Mouse (Mus musculus) Muller cell, postnatal 12 days (primary cell): ENCODE measurements around the gene Agk.

ENCODE experiments used
- DNase-seq: peaks from one replicate; pipeline ENCODE4 v3.0.0-alpha.2; 2015; ENCODE audit errors: inconsistent ontology term

The Agk gene

GRCm38 (mm10) chr6:40324897-40325841, at the start of gene Agk:
Gene Agk, plus strand, starts transcription at chr6:40325172.
- peak; percentile 87 for DNase-seq

- no peak for DNase-seq
Measured at GRCm38 (mm10) chr6:40300707-40301106, 24.3 kb upstream of the Agk start.

- peak; percentile 16 for DNase-seq
Measured at GRCm38 (mm10) chr6:40303379-40303778, 21.6 kb upstream of the Agk start.

- DNase-seq = no peak
Measured at GRCm38 (mm10) chr6:40304972-40305371, 20.0 kb upstream of the Agk start.

DNA sequence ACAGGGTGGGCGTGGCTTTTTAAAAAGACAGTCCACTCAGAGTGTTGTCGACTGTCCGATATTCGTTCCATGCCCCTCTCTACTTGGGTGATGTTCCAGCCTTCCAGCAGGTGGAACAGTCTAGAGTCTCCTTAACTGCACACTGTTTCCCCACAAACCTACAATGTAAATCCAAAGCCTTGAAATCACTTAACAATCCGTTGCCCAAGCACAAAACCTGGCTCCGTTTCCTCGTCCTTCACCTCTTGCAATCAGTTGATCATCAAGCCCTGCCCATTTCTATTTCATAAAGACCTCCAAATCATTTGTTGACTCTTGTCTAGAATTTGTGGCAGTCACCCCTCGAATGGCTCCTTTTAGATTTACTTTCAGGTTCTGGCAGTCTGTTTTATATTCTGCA, 1.4 kb downstream of the Agk start:
- DNase-seq = no peak

- DNase-seq = no peak
Measured at GRCm38 (mm10) chr6:40333497-40333896, 8.5 kb downstream of the Agk start.

- no peak for DNase-seq
Measured at GRCm38 (mm10) chr6:40336735-40337731, 12.1 kb downstream of the Agk start.

- peak; percentile 18 for DNase-seq
Measured at GRCm38 (mm10) chr6:40346959-40347771, 22.2 kb downstream of the Agk start.

- no peak for DNase-seq
Measured at GRCm38 (mm10) chr6:40347772-40348111, 22.8 kb downstream of the Agk start.

DNA sequence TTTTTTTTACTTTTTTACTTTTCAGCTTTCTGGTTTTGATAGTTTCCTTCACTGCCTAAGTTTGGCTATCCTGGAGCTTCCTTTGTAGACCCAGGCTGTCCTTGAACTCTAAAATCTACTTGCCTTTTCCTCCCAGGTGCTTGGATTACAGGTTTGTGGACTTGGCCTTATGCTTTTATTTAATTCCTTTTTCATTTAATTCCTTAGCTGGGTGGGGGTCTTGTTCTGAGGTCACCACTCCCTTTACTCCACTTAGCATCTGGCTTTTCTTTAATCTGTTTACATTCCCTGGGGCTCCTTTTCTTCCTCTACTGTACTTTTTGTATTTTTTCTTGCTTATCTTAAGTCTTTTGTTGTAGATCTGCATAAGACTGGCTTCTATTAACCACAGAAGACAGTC, 25.1 kb downstream of the Agk start:
- DNase-seq = no peak

DNA sequence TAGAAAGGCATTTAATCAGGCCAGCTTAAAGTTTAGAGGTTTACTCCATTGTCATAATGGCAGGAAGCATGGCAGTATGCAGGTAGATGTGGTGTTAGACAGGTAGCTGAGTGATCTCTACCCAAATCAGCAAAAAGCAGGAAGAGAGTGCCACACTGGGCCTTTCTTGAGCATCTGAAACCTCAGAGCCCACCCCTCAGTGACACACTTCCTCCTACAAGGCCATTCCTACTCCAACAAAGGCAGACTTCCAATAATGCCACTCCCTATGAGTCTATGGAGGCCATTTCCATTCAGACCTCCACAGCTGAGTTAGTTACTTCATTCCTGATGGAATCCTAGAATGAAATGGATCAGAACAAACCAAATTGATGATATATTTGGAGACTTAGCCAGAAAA, 25.9 kb downstream of the Agk start:
- DNase-seq = no peak

GRCm38 (mm10) chr6:40353360-40353759, 28.4 kb downstream of the Agk start:
- no peak for DNase-seq

- no peak for DNase-seq
Measured at GRCm38 (mm10) chr6:40371031-40371430, 46.1 kb downstream of the Agk start.

GRCm38 (mm10) chr6:40380181-40380580, 55.2 kb downstream of the Agk start:
- DNase-seq = no peak

DNA sequence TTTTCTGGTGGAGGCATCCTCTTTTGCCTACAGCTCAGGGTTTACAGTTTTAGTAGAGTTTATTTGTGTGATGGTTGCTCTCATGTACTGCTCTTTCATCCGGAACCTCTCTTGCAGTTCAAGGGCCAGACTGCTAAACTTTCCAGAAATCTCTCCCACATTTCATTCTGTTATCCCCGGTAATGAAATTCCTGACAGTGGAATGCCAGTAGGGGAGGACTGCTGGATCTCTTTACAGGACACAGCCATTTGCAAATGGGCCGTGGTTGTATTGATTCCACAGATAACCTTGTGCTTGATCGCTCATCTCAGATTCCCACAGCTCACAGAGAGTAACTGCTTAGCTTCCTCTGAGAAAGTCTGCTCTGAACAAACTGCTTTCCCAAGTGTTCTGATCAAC, 56.9 kb downstream of the Agk start:
- DNase-seq = no peak

DNA sequence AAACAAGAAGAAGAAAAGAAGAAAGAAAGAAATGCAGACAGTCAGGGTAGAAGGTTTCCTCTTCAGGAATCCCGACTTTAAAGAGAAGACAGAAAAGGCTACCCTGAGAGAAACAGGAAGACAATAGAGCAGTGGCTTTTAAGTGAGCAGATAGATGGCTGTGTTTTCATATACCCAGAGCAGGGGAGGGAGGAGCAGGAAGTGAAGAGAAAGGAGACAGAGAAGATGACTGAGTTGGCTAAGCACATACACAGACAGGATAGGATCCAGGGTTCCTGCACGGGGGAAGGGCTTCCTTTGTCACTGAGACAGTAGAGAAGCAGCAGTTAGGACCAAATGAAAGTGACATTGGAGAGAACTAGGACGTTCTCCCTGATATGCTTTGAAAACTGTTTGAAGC, 60.7 kb downstream of the Agk start:
- DNase-seq = no peak

DNA sequence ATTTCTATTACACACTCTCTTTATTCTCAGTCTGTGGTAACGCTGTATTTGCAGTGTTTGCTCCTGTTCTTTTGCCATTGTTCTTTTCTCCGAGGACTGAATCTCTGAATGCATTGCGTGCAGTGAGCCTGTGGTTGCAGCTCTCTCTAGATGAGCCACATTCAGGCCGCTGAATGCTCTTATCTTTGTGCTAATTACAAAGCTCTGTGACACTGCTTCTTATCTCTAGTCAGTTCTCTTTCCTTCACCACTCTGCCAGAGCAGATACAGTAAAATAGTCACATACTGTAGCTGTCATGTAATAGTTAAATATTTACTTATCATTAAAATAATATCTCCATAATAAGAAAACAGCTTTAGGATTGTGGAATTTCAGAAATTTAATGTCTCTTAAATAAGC, 63.7 kb downstream of the Agk start:
- DNase-seq = no peak

DNA sequence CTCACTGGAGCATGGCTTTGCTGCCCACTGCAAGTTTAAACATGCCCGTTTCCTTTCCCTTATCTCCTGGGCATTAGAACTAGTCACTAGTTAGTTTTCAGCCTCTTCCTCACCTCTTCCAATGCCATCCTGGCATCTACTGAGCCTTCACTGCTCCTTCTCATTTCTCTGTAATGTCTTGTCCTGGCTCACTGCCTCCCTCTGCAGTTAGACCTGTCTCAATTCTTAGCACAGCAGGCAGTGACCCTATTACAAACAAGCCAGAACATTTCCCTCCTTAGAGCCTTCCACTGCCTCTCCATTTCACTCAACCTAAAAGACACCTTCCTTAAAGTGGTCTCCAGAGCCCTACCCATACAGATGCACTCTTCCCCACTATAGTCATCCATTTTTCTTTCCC, 66.0 kb downstream of the Agk start:
- DNase-seq = no peak

- DNase-seq = peak; percentile 49
Measured at GRCm38 (mm10) chr6:40393213-40393612, 68.2 kb downstream of the Agk start.

- DNase-seq = no peak
Measured at GRCm38 (mm10) chr6:40402031-40402430, 77.1 kb downstream of the Agk start.

DNA sequence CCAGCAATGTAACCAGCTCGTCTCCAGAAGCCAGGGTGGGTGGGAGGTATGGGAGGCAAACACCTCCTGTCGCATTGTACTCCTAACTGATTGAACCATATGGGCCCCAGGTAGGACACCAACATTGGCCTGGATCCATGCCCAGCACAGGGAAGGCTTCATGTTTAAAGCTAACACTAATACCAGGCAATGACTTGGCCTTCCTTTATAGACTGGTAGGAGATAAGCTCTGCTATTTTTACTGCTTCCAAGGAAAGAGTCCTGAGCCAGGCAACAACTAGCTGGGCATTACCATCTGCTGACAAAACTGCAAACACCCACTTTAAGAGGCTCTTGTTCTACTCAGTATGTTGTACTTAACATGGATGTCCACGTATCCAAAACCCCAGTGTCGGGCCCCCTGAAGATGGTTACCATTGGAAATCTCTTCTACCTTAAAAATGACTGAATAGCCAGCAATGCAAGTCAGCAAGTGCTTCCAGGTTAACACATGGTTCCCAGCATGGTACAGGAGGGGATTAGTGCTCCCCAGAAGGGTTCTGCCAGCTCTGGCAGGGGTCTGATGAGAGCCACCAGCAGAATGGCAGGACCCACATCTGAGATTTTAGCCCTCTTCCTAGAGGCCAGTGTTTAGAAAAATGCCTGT, 78.8 kb downstream of the Agk start:
- no peak for DNase-seq
